Mouse (Mus musculus) CD4-positive helper T cell, adult 2 months (primary cell): Measurements from ENCODE around the gene Mn1.

Source experiments
- DNase-seq: peaks from one replicate; pipeline ENCODE4 v3.0.0-alpha.2; 2012; ENCODE audit warnings: low read depth, missing footprints, low spot score

The Mn1 gene

GRCm38 (mm10) chr5:111416591-111417374, at the start of gene Mn1:
Gene Mn1 (plus strand): TSS chr5:111417362.
- peak; percentile 29 for DNase-seq

GRCm38 (mm10) chr5:111367937-111368517, 49.1 kb upstream of the Mn1 start:
- no peak for DNase-seq

- DNase-seq, result no peak
These were observed 48.6 kb upstream of the Mn1 start for GRCm38 (mm10) chr5:111368576-111368975.

GRCm38 (mm10) chr5:111375616-111376015, 41.5 kb upstream of the Mn1 start:
- DNase-seq, result no peak

GRCm38 (mm10) chr5:111376276-111377020, 40.7 kb upstream of the Mn1 start:
- no peak for DNase-seq

GRCm38 (mm10) chr5:111378126-111378993, 38.8 kb upstream of the Mn1 start:
- DNase-seq, result no peak

- DNase-seq, result no peak
These were observed 33.8 kb upstream of the Mn1 start for GRCm38 (mm10) chr5:111383335-111383734.

GRCm38 (mm10) chr5:111390911-111391310, 26.3 kb upstream of the Mn1 start:
- DNase-seq, result no peak

- no peak for DNase-seq
These were observed 25.7 kb upstream of the Mn1 start for GRCm38 (mm10) chr5:111391485-111391884.

GRCm38 (mm10) chr5:111393346-111394197, 23.6 kb upstream of the Mn1 start:
- no peak for DNase-seq

GRCm38 (mm10) chr5:111394198-111395053, 22.7 kb upstream of the Mn1 start:
- DNase-seq, result no peak

- no peak for DNase-seq
These were observed 21.4 kb upstream of the Mn1 start for GRCm38 (mm10) chr5:111395771-111396170.

- DNase-seq, result no peak
These were observed 21.0 kb upstream of the Mn1 start for GRCm38 (mm10) chr5:111396199-111396598.

GRCm38 (mm10) chr5:111398471-111398870, 18.7 kb upstream of the Mn1 start:
- DNase-seq, result no peak

GRCm38 (mm10) chr5:111399271-111399670, 17.9 kb upstream of the Mn1 start:
- no peak for DNase-seq

- no peak for DNase-seq
These were observed 15.1 kb upstream of the Mn1 start for GRCm38 (mm10) chr5:111401879-111402650.

- no peak for DNase-seq
These were observed 14.5 kb upstream of the Mn1 start for GRCm38 (mm10) chr5:111402651-111402996.

- no peak for DNase-seq
These were observed 12.4 kb upstream of the Mn1 start for GRCm38 (mm10) chr5:111404721-111405120.
